Mouse (Mus musculus) embryonic fibroblast, embryonic 13.5 days (primary cell): ENCODE results near the gene Dscam.

Source experiments
- CTCF ChIP-seq: IDR thresholded peaks from 2 replicates; pipeline ENCODE4 v1.5.1; 2011; ENCODE audit warnings: mild to moderate bottlenecking, control low read depth, low read length, moderate library complexity, borderline replicate concordance; ENCODE audit not compliant: insufficient read depth
- POLR2A ChIP-seq: IDR thresholded peaks from 2 replicates; pipeline ENCODE4 v1.6.1; 2011; ENCODE audit warnings: low read depth, mild to moderate bottlenecking, control low read depth, low read length, moderate library complexity

DNA sequence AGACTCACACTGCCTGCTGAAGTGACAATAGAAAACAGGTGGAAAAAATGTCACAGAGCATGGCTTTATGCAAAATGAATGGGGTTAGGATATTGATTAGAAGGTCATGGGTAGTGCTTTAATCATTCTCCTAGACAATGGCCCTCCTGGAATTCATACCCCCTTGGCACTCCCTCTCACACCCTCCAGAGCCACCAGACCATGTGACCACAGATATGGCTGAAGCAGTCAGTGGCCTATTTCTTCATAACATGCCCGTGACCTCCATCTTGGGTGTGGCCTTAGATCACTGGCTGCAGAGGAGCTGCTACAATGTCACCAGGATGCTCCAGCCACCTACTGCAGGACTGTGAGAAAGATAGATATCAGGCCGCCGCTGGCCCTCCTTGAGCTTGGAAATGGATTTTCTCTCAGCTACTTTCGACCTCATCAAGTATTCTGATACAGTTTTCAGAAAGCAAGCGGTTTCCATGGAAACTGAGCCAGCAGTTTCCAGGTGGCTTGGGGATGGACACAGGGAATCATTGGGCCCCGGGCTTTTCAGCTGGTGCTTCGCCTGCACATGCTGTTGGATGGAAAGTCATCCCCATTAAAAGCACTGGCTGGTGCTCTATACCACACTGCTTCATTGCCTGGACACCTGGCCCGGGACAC is 445.4 kb downstream of the Dscam start:
- TF ChIP-seq POLR2A (no peak), CTCF (no peak)
